Mouse (Mus musculus) megakaryocyte, embryonic 14.5 days (primary cell): ENCODE results near the gene Guca2b.

Experiments used
- FLI1 ChIP-seq: IDR thresholded peaks from 2 replicates; pipeline ENCODE4 v1.6.1; 2012; ENCODE audit warnings: low read length, inconsistent platforms, mixed read lengths
- GATA1 ChIP-seq: IDR thresholded peaks from 3 replicates; pipeline ENCODE4 v1.6.1; 2012; ENCODE audit warnings: mixed read lengths, low read length, inconsistent platforms, borderline replicate concordance

DNA sequence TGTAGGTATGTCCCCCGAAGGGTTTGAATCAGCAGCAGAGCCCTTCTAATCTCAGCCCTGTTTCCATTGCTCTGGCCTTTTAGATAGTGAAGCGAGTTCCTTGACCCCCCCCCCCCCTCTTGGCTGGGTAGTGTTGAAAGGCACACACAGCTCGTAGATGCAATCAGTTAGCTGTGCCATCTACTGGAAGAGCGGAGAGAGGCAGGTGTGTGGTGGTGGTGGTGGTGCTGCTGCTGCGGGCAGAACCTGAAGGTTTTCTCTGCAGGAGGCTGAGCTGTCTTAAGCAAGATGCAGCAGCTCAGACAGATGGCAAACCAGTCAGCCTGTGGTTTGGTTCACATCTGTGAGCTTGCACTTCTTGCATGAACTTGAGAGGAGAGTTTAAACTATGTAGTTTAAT lies 13.9 kb upstream of the Guca2b start:
- TF ChIP-seq GATA1 (no peak), FLI1 (no peak)
